Mouse (Mus musculus) spleen, adult 10 weeks (tissue): ENCODE data around the gene Gm21293. TPM values are rescaled to one million over a fixed set of nuclear protein-coding genes. Genes with fewer than 3 reads are reported as not detected.

Experiments
- polyA plus RNA-seq: library from polyadenylated mRNA; stranded (reverse); fragments of 350-450 nt; fragmentation: Illumina TruSeq; extraction: RNeasy Lipid Tissue Mini Kit (QIAGEN cat#74804); gene quantifications from one replicate; pipeline ENCODE4 v1.2.3, GENCODE M21; 2015; ENCODE audit warnings: low replicate concordance; ENCODE audit not compliant: insufficient read depth

Gm21293 gene
- polyA plus RNA-seq, result not detected

GRCm38 (mm10) chr10:104142687-104143086 is at the start of gene Gm21293:
Gm21293 (plus strand) TSS chr10:104142987.

GRCm38 (mm10) chr10:104151197-104151596 is 8.4 kb downstream of the Gm21293 start, which contains the start of gene Gm6763:
Gm6763 (plus strand) TSS chr10:104151497.

DNA sequence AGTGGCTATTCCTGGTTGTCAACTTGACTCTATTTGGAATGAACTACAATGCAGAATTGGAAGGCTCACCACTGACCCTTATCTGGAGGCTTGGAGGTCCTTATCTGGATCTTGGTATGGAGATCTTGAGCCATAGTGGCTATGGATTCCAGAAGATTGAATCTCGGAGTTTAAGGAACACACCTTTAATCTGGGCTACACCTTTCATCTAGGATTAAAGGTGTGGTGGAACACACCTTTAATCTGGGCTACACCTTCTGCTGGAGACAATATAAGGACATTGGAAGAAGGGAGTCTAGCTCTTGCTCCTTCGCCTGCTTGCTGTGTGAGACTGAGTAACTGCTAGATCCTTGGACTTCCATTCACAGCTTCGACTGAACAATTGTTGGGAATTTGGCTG is 16.9 kb downstream of the Gm21293 start, which contains the start of gene Gm8764:
Gm8764 (plus strand) TSS at position 301 of the 400 bp plus-strand sequence.

DNA sequence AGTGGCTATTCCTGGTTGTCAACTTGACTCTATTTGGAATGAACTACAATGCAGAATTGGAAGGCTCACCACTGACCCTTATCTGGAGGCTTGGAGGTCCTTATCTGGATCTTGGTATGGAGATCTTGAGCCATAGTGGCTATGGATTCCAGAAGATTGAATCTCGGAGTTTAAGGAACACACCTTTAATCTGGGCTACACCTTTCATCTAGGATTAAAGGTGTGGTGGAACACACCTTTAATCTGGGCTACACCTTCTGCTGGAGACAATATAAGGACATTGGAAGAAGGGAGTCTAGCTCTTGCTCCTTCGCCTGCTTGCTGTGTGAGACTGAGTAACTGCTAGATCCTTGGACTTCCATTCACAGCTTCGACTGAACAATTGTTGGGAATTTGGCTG is 25.4 kb downstream of the Gm21293 start, which contains the start of gene Gm21304:
Gm21304 (plus strand) TSS at position 301 of the 400 bp plus-strand sequence.

DNA sequence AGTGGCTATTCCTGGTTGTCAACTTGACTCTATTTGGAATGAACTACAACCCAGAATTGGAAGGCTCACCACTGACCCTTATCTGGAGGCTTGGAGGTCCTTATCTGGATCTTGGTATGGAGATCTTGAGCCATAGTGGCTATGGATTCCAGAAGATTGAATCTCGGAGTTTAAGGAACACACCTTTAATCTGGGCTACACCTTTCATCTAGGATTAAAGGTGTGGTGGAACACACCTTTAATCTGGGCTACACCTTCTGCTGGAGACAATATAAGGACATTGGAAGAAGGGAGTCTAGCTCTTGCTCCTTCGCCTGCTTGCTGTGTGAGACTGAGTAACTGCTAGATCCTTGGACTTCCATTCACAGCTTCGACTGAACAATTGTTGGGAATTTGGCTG is 33.9 kb downstream of the Gm21293 start, which contains the start of gene Gm21312:
Gm21312 (plus strand) TSS at position 301 of the 400 bp plus-strand sequence.

GRCm38 (mm10) chr10:104185233-104185632 is 42.4 kb downstream of the Gm21293 start, which contains the start of gene Gm20765:
Gm20765 (plus strand) TSS chr10:104185533.

GRCm38 (mm10) chr10:104193742-104194141 is 51.0 kb downstream of the Gm21293 start, which contains the start of gene Gm4340:
Gm4340 (plus strand) TSS chr10:104194042.

Other genes starting within 250 kb of the Gm21293 start
- gene Gm6763, start 8.5 kb downstream of the Gm21293 start, polyA plus RNA-seq, result not detected
- gene Gm8764, start 17.0 kb downstream of the Gm21293 start, polyA plus RNA-seq, result not detected
- not detected for gene Gm21304, start 25.5 kb downstream of the Gm21293 start, polyA plus RNA-seq
- not detected for gene Gm21312, start 34.0 kb downstream of the Gm21293 start, polyA plus RNA-seq
- not detected for gene Gm20765, start 42.5 kb downstream of the Gm21293 start, polyA plus RNA-seq
- gene Gm4340, start 51.1 kb downstream of the Gm21293 start, polyA plus RNA-seq, result not detected